Mouse (Mus musculus): Measurements from ENCODE around the gene Slfn2. TPM values are rescaled to one million over a fixed set of nuclear protein-coding genes. Genes with fewer than 3 reads are reported as not detected.

Slfn2 gene
- polyA plus RNA-seq, 1 experiment: not detected

DNA sequence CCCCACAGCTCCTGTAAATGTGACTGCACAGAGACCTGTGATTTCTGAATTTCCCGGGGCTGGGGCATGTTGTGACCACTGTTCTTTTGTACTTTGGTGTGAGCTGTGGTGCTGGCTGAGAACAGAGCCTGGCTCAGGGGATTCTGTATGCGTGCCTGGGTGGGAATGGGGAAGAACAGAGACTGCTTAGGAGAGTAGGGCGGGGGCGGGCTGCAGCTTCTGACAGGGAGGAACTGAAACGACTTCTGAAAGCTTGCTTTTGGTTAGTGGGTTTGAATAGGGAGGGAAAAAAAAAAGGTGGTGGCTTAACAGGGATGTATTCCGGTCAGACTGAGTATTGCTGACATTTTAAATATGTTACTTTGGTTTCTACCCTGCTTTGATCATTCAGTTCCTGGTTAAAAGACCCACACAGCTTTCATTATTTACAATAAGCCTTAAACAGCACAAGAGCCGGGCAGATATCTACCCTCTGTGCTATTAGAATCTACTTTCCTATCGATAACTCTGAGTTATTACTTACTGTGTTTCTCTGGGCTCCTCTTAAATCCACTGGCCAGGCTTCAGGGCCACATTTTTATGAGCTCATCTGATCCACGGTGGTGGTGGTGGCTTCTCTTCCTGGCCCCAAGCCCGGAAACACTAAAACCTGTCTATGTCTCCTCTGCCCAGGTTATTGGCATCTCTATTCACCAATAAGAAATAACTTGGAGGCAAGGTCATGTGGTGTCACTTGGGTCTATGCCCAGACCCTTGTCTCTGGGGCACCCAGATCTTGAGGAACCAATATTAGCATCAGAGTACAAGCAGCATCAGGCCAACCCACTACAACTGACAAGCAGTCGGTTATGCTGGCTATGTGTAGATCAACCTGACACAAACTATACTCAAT lies 2.0 kb downstream of the Slfn2 start:
- Histone ChIP-seq H3K27ac (ENCODE audit: insufficient read depth, low read length) (no peak overlapping the region), H3K9ac (ENCODE audit: low read depth, poor library complexity, severe bottlenecking) (no peak overlapping the region), H3K4me1 (ENCODE audit: control insufficient read depth, insufficient read depth, low read length) (no peaks in the 10 kb centered on the region), H3K4me3 (ENCODE audit: low read depth, low read length) (no peak overlapping the region), H3K36me3 (ENCODE audit: control insufficient read depth, insufficient read depth, low read length, poor library complexity, severe bottlenecking) (no peaks in the 10 kb centered on the region), H3K9me3 (replicated peaks; ENCODE audit: control insufficient read depth, insufficient read depth, low read length, poor library complexity, severe bottlenecking) (no peaks in the 10 kb centered on the region), H3K27me3 (ENCODE audit: control insufficient read depth, insufficient read depth, low read length, poor library complexity, severe bottlenecking) (no peaks in the 10 kb centered on the region)
- TF ChIP-seq CTCF (IDR thresholded peaks at IDR 0.05; ENCODE audit: low read depth, low read length): no peak
- no peak for TF ChIP-seq POLR2A (IDR thresholded peaks at IDR 0.05; ENCODE audit: insufficient read depth, low read length)
- TF ChIP-seq EP300 (IDR thresholded peaks at IDR 0.05; ENCODE audit: insufficient read depth, low read depth, low read length): no peak

DNA sequence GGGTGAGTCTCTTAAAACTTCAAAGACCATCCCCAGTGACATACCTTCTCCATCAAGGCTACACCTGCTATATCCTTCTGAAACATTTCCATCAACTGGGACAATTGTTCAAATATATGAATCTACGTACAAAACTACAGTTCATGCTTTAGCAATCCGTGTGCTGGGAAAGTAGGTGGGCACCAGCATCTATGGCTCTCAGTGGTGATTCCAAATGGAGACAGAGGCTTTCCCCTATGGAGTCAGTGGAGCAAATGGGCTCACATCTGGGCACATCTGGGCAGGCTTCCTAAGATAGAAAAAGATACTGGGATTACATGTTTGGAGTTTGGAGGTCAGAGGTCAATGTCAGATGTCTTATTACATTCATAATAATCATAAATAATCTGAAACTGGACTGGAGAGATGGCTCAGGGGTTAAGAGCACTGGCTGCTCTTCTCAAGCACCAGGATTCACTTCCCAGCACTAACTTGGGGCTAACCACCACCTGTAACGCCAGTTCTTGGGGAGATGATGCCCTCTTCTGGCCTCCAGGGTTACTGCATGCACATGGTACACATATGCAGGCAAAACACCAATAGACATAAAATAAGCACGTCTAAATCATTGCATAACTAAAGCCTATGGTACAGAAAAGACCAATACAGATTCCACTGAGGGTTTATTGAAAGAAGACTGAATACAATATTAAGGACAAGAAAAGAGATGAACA lies 3.2 kb downstream of the Slfn2 start:
- TF ChIP-seq POLR2A (IDR thresholded peaks at IDR 0.05; ENCODE audit: insufficient read depth, low read length) (no peak), EP300 (IDR thresholded peaks at IDR 0.05; ENCODE audit: insufficient read depth, low read depth, low read length) (no peak), CTCF (IDR thresholded peaks at IDR 0.05; ENCODE audit: low read depth, low read length) (peak; percentile 63)
- Histone ChIP-seq H3K4me1 (ENCODE audit: control insufficient read depth, insufficient read depth, low read length) (no peaks in the 10 kb centered on the region), H3K9ac (ENCODE audit: low read depth, poor library complexity, severe bottlenecking) (no peak overlapping the region)

DNA sequence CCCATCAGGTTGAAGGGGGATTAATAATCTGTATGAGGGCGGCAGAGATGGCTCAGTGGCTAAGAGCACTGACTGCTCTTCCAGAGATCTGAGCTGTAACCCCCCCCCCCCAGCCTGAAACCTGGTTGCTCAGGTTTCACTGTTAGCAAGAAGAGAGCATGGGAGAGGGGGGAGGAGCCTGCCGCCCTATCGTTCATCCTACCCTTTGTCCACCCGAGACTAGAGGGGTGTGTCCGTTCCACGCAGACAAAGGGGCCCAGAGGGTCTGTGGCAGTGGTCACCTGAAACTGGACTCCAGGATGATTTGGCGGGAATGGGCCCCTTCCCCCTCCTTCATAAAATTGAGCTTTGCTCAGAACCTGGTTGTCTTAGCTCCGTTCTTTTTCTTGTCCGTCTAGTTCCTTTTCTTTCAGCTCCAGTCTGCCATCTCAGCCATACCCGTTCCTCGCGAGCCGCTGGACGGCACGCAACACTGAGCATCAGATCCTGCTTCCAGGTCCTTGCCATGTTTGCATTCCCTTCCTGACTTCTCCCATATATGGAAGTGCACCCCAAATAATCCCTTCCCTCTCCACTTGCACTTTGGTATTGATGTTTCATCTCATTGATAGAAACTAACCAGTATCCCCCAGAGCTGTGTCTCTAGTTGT lies 5.5 kb downstream of the Slfn2 start:
- Histone ChIP-seq H3K27me3 (ENCODE audit: control insufficient read depth, insufficient read depth, low read length, poor library complexity, severe bottlenecking) (no peaks in the 10 kb centered on the region), H3K4me1 (ENCODE audit: control insufficient read depth, insufficient read depth, low read length) (no peaks in the 10 kb centered on the region), H3K4me3 (ENCODE audit: low read depth, low read length) (no peak overlapping the region), H3K36me3 (ENCODE audit: control insufficient read depth, insufficient read depth, low read length, poor library complexity, severe bottlenecking) (no peaks in the 10 kb centered on the region), H3K27ac (ENCODE audit: insufficient read depth, low read length) (no peak overlapping the region), H3K9me3 (replicated peaks; ENCODE audit: control insufficient read depth, insufficient read depth, low read length, poor library complexity, severe bottlenecking) (no peaks in the 10 kb centered on the region), H3K9ac (ENCODE audit: low read depth, poor library complexity, severe bottlenecking) (no peak overlapping the region)
- TF ChIP-seq EP300 (IDR thresholded peaks at IDR 0.05; ENCODE audit: insufficient read depth, low read depth, low read length) (no peak), POLR2A (IDR thresholded peaks at IDR 0.05; ENCODE audit: insufficient read depth, low read length) (no peak), CTCF (IDR thresholded peaks at IDR 0.05; ENCODE audit: low read depth, low read length) (no peak)

More for the DNA sequence above, 3.2 kb downstream of the Slfn2 start:
- Histone ChIP-seq H3K36me3 (ENCODE audit: control insufficient read depth, insufficient read depth, low read length, poor library complexity, severe bottlenecking) (no peaks in the 10 kb centered on the region), H3K9me3 (replicated peaks; ENCODE audit: control insufficient read depth, insufficient read depth, low read length, poor library complexity, severe bottlenecking) (no peaks in the 10 kb centered on the region), H3K27me3 (ENCODE audit: control insufficient read depth, insufficient read depth, low read length, poor library complexity, severe bottlenecking) (no peaks in the 10 kb centered on the region), H3K4me3 (ENCODE audit: low read depth, low read length) (no peak overlapping the region), H3K27ac (ENCODE audit: insufficient read depth, low read length) (no peak overlapping the region)

DNA sequence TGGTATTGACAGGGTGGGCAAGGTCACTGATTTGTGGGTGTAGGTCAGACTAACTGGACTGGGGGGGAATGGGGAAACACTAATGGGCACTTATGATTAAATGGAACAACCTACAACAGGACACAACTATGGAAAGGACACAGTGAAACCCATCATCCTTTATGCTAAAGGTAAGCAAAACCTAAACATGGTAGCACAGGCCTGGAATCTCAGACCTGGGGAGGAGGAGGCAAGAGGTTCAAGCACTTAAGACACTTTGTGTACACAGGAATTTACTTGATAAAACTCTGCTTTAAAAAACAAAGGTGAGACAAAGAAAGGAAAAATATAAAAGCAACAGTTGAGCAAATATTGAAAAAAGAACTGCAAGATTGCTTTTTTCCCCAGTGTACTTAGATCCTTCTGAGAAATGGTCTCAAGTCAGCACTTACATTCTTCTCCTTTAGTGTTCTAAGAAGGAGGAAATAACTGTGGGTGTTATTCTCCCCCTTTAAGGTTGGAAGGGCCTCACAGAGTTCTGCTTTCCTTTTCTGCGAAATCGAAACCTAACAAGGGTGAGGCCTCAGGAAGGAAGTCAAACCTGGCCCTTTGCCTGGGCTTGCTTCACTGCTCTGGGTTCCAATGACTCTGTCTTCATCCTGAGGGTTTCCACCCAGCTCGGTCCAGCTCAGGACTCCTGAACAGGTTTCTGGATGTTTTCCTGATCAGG lies 13.0 kb downstream of the Slfn2 start:
- no peak for TF ChIP-seq POLR2A (IDR thresholded peaks at IDR 0.05; ENCODE audit: insufficient read depth, low read length)
- Histone ChIP-seq H3K9ac (ENCODE audit: low read depth, poor library complexity, severe bottlenecking) (no peak overlapping the region), H3K27ac (ENCODE audit: insufficient read depth, low read length) (no peak overlapping the region), H3K27me3 (ENCODE audit: control insufficient read depth, insufficient read depth, low read length, poor library complexity, severe bottlenecking) (no peaks in the 10 kb centered on the region), H3K4me3 (ENCODE audit: low read depth, low read length) (no peak overlapping the region), H3K4me1 (ENCODE audit: control insufficient read depth, insufficient read depth, low read length) (peaks cover 3% of the 10 kb centered on the region), H3K9me3 (replicated peaks; ENCODE audit: control insufficient read depth, insufficient read depth, low read length, poor library complexity, severe bottlenecking) (peaks cover 2% of the 10 kb centered on the region), H3K36me3 (ENCODE audit: control insufficient read depth, insufficient read depth, low read length, poor library complexity, severe bottlenecking) (no peaks in the 10 kb centered on the region)

DNA sequence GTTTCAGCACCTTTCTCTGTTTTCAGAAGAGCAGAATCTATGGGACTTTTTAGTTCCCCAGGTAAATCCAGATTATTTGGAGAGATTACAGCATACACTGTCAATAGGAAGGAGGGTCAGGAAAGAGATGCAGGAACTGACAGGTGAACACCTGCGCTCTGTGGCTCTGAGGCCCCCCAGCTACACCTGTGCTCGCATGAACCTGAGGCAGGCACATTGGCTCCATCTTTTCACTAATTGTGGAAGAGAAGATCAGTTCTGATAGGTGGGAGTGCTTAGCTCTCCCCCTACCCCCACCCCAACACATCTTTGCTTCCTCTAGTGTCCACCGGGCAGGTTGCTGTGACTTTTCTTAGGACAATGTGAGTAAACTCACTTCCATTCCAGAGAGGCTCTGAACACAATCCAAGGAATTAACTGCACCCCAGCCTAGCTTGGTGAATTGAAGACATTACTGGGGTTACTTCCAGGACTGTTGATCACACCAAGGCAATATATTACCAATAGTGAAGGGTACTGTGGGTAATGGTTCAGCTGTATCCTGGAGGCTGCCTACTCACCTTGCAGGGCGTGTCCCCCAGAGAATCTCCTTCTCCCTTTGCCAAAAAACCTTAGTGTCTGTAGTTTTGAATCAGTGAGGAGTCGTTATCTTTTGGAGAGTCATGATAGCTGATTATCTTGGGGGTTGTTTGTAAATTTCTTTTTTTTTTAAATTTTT lies 13.7 kb downstream of the Slfn2 start:
- Histone ChIP-seq H3K9me3 (replicated peaks; ENCODE audit: control insufficient read depth, insufficient read depth, low read length, poor library complexity, severe bottlenecking) (peaks cover 9% of the 10 kb centered on the region), H3K4me1 (ENCODE audit: control insufficient read depth, insufficient read depth, low read length) (peaks cover 3% of the 10 kb centered on the region), H3K36me3 (ENCODE audit: control insufficient read depth, insufficient read depth, low read length, poor library complexity, severe bottlenecking) (no peaks in the 10 kb centered on the region), H3K4me3 (ENCODE audit: low read depth, low read length) (no peak overlapping the region), H3K27me3 (ENCODE audit: control insufficient read depth, insufficient read depth, low read length, poor library complexity, severe bottlenecking) (no peaks in the 10 kb centered on the region), H3K27ac (ENCODE audit: insufficient read depth, low read length) (no peak overlapping the region), H3K9ac (ENCODE audit: low read depth, poor library complexity, severe bottlenecking) (no peak overlapping the region)
- TF ChIP-seq EP300 (IDR thresholded peaks at IDR 0.05; ENCODE audit: insufficient read depth, low read depth, low read length) (no peak), POLR2A (IDR thresholded peaks at IDR 0.05; ENCODE audit: insufficient read depth, low read length) (no peak), CTCF (IDR thresholded peaks at IDR 0.05; ENCODE audit: low read depth, low read length) (no peak)
